Mouse (Mus musculus) neural tube, embryonic 11.5 days (tissue): ENCODE measurements at regions not wholly inside any gene's neighbourhood (a gene's known extent, or its start where the extent isn't known, plus 50 kb on each side); places are given as distances from the start of the nearest gene placed in this dataset.

Source experiments
- ATAC-seq: fragments of 200-750 bp; cut with Nextera tagmentation; 2 replicates; pipeline ENCODE4 v1.8.0; 2017; ENCODE audit warnings: moderate number of reproducible peaks, mild to moderate bottlenecking, moderate TSS enrichment, moderate library complexity; ENCODE audit not compliant: insufficient read depth, low FRiP score, low TSS enrichment
- DNase-seq: peaks from one replicate; pipeline ENCODE4 v3.0.0-alpha.2; 2015; ENCODE audit warnings: low spot score
- H3K27ac ChIP-seq: fragments of 300-500 bp; sonication (generic); 2 replicates; pipeline ENCODE4 v1.5.1; 2014; ENCODE audit warnings: low read depth, mild to moderate bottlenecking, low read length
- H3K27me3 ChIP-seq: fragments of 300-500 bp; sonication (generic); 2 replicates; pipeline ENCODE4 v1.6.1; 2014; ENCODE audit warnings: mild to moderate bottlenecking, low read length, mixed read lengths; ENCODE audit not compliant: control insufficient read depth, insufficient read depth
- H3K36me3 ChIP-seq: fragments of 300-500 bp; sonication (generic); 2 replicates; pipeline ENCODE4 v1.6.1; 2014; ENCODE audit warnings: mild to moderate bottlenecking, low read length, moderate library complexity, mixed read lengths; ENCODE audit not compliant: control insufficient read depth, insufficient read depth
- H3K4me1 ChIP-seq: fragments of 300-500 bp; sonication (generic); 2 replicates; pipeline ENCODE4 v1.6.1; 2014; ENCODE audit warnings: low read length, mixed read lengths; ENCODE audit not compliant: control insufficient read depth, insufficient read depth
- H3K4me2 ChIP-seq: fragments of 300-500 bp; sonication (generic); 2 replicates; pipeline ENCODE4 v1.6.1; 2014; ENCODE audit warnings: low read depth, mild to moderate bottlenecking, moderate library complexity
- H3K4me3 ChIP-seq: fragments of 300-500 bp; sonication (generic); 2 replicates; pipeline ENCODE4 v1.5.1; 2014; ENCODE audit warnings: low read depth, low read length
- H3K9ac ChIP-seq: fragments of 300-500 bp; sonication (generic); 2 replicates; pipeline ENCODE4 v1.6.1; 2014; ENCODE audit warnings: mild to moderate bottlenecking, low read length
- H3K9me3 ChIP-seq: fragments of 300-500 bp; sonication (generic); 2 replicates; pipeline ENCODE4 v1.6.1; 2016; ENCODE audit warnings: low read length; ENCODE audit not compliant: control insufficient read depth
- WGBS: fragments of 180-500 bp; shearing (Covaris S2); extraction: QIAGEN DNeasy Blood & Tissue Kit; methylation state at CpG from one replicate; pipeline ENCODE4 v1.1.7; 2014; 5-methylcytosine and 5-hydroxymethylcytosine counted together

DNA sequence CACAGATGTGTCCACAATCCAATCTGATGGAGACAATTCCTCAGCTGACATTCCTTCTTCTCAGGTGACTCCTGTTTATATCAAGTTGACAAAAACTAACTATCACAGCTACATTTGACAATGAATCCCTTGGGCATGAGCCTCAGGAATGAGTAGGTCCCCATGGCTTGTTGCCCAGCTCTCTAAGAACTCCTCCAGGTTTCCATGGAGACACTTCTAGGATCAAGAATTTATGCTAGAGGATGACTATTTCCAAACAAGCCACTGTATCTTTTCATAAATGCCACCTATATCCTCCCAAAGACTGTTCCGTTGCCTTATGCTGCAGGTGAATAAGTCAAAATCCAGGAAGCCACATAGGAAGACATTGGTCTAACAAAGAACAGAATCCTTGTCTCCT is 104.3 kb downstream of the Ddx1 start:
- H3K9ac ChIP-seq, result no peak overlapping the region

DNA sequence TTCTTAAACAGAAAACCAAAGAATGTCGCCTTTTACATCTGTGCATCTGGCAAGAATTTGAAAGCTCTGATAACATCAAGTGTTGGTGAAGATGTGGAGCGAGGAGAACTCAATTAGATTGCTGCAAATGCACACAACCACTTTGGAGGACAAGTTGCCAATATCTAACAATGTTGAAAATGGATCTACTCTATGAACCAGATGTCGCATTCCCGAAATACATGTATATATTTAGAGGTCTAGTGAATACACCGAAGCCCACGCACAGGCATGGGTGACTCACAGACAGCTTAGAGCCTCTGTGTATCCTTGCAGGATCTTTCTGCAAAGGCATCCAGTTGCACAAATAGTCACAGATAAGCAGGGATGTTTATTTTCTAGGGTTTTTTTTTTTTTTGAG is 108.4 kb downstream of the Ddx1 start:
- no peak overlapping the region for H3K4me2 ChIP-seq
- no peaks in the 10 kb centered on the region for H3K36me3 ChIP-seq
- no peaks in the 10 kb centered on the region for H3K27me3 ChIP-seq
- 91% methylated on average over 6 of the region's 6 CpGs for WGBS
- no peaks in the 10 kb centered on the region for H3K9me3 ChIP-seq
- H3K9ac ChIP-seq, result no peak overlapping the region
- no peak overlapping the region for H3K4me3 ChIP-seq
- H3K4me1 ChIP-seq, result no peaks in the 10 kb centered on the region
- H3K27ac ChIP-seq, result no peak overlapping the region
- DNase-seq, result no peak
- no peak for ATAC-seq

More for the DNA sequence above, 104.3 kb downstream of the Ddx1 start:
- Histone ChIP-seq H3K4me2 (no peak overlapping the region), H3K36me3 (no peaks in the 10 kb centered on the region), H3K4me1 (no peaks in the 10 kb centered on the region), H3K27me3 (no peaks in the 10 kb centered on the region), H3K9me3 (no peaks in the 10 kb centered on the region), H3K4me3 (no peak overlapping the region), H3K27ac (no peak overlapping the region)
- 100% methylated on average over 1 of the region's 1 CpGs for WGBS
- ATAC-seq (no peak), DNase-seq (no peak)

DNA sequence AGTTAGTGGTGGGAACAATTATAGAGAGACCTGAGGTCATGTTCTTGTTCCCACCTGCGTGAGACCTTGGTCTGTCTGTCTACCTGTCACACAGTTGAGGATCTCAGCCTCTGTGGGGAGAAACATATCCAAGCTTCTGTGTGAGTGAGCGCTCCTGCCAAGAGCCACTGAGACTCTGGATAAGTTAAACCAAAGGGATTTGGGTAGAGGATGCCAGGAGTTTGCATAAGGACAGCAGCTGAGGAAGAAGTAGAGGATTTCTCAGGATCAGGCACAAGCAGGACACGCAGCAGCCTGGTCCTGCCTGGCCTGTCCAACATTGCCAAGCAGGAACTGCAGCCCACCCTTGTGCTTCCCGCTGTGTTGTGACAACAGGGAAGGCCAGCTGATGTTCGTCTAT is 109.8 kb downstream of the Ddx1 start:
- 78% methylated on average over 5 of the region's 5 CpGs for WGBS
- no peak overlapping the region for H3K4me2 ChIP-seq
- ATAC-seq, result no peak
- H3K36me3 ChIP-seq, result no peaks in the 10 kb centered on the region
- no peaks in the 10 kb centered on the region for H3K27me3 ChIP-seq
- no peaks in the 10 kb centered on the region for H3K9me3 ChIP-seq
- no peak for DNase-seq
- H3K4me1 ChIP-seq, result no peaks in the 10 kb centered on the region
- H3K9ac ChIP-seq, result no peak overlapping the region
- H3K27ac ChIP-seq, result no peak overlapping the region
- no peak overlapping the region for H3K4me3 ChIP-seq

DNA sequence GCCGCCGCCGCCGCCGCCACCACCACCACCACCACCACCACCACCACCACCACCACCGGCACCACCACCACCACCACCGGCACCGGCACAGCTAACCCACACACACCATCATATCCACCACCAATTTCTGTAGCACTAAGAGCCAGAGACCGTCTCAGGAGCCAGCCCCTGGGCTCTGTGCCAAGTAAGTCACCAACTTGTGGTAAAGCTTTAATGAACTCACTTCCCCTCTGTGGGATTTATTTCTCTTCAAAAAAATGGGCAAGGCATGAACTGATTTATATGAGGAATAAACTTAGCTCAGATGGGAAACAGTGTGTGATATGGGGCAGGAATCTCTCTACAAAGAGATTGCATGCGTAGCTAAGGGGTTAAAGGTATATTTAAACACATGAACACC is 114.8 kb downstream of the Ddx1 start:
- WGBS, result 95% methylated on average over 3 of the region's 10 CpGs
- H3K27ac ChIP-seq, result no peak overlapping the region
- no peaks in the 10 kb centered on the region for H3K36me3 ChIP-seq
- DNase-seq (no peak), ATAC-seq (no peak)
- H3K27me3 ChIP-seq, result no peaks in the 10 kb centered on the region
- H3K4me2 ChIP-seq, result no peak overlapping the region
- no peak overlapping the region for H3K4me3 ChIP-seq
- no peaks in the 10 kb centered on the region for H3K4me1 ChIP-seq
- H3K9me3 ChIP-seq, result no peaks in the 10 kb centered on the region
- no peak overlapping the region for H3K9ac ChIP-seq

DNA sequence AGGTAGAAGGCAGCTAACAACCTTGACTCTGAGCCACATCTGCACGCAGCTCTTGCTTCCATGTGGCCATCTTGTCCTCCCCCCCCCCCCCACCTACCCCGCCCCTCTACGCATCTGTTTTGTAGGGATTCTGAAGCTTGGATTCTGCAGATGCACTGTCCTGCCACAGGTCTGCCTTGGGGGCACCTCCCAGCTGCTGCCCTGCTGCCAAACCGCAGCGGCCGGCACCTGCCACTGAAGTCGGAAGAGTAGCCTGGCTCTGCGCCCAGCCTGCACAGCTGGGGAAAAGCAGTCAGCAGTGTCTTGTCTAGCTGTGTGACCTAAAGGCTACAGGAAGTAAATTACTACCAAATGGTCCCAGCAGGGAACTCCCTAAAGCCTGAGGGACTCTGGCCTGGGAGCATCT is 119.3 kb downstream of the Ddx1 start:
- ATAC-seq (no peak), DNase-seq (peak; percentile 28)
- no peaks in the 10 kb centered on the region for H3K9me3 ChIP-seq
- H3K4me3 ChIP-seq, result no peak overlapping the region
- no peak overlapping the region for H3K9ac ChIP-seq
- no peaks in the 10 kb centered on the region; the same call in 1 of the 2 replicates for H3K4me1 ChIP-seq
- no peak overlapping the region for H3K27ac ChIP-seq
- H3K4me2 ChIP-seq, result no peak overlapping the region
- 48% methylated on average over 8 of the region's 8 CpGs for WGBS
- H3K27me3 ChIP-seq, result no peaks in the 10 kb centered on the region
- no peaks in the 10 kb centered on the region for H3K36me3 ChIP-seq

DNA sequence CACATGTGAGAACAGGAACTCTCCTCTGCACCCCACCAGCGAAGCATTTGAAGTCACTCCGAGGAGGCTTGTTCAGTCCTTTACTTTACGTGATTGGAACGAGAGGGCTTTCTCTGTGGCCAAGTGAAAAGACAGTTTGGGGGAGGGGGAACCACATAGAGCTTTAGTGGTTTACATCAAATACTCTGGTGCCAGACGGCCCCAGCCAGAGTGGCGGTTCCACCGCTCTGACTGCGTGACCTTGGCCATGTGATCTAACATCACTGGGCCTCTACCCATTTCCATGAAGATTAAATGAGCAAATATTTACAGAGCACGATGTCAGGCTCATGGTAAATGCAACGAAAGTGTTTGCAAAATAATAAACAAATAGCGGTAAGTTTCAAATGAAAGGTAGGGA is 121.6 kb downstream of the Ddx1 start:
- Histone ChIP-seq H3K27me3 (no peaks in the 10 kb centered on the region), H3K27ac (no peak overlapping the region), H3K4me2 (no peak overlapping the region), H3K4me1 (no peaks in the 10 kb centered on the region; the same call in 1 of the 2 replicates), H3K36me3 (no peaks in the 10 kb centered on the region), H3K9me3 (no peaks in the 10 kb centered on the region), H3K9ac (no peak overlapping the region), H3K4me3 (no peak overlapping the region)
- ATAC-seq (no peak), DNase-seq (no peak)
- 77% methylated on average over 11 of the region's 11 CpGs for WGBS

DNA sequence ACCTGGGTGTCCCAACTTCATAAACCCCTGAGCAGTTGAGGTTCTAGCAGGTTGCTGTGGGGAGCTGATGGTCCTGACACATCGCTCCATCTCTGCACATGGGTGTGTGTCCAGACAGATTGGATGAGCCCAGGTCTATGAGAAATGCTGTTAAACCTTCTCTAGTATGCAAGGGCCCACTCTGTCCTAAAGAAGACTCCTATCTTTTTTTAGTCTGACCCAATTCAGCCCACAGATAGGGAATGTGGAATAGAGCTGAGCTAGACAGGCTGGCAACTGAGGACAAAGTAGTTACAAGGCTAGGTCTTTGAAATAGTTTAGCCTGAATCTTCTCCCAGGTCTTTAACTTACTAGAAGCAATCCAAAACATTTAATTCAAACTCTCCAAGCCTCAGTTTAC is 124.0 kb downstream of the Ddx1 start:
- no peak overlapping the region for H3K4me3 ChIP-seq
- no peak overlapping the region for H3K4me2 ChIP-seq
- 88% methylated on average over 1 of the region's 1 CpGs for WGBS
- no peaks in the 10 kb centered on the region for H3K36me3 ChIP-seq
- H3K27ac ChIP-seq, result no peak overlapping the region
- H3K27me3 ChIP-seq, result no peaks in the 10 kb centered on the region
- ATAC-seq (no peak), DNase-seq (no peak)
- no peaks in the 10 kb centered on the region for H3K9me3 ChIP-seq
- H3K4me1 ChIP-seq, result peaks cover 4% of the 10 kb centered on the region
- no peak overlapping the region for H3K9ac ChIP-seq

DNA sequence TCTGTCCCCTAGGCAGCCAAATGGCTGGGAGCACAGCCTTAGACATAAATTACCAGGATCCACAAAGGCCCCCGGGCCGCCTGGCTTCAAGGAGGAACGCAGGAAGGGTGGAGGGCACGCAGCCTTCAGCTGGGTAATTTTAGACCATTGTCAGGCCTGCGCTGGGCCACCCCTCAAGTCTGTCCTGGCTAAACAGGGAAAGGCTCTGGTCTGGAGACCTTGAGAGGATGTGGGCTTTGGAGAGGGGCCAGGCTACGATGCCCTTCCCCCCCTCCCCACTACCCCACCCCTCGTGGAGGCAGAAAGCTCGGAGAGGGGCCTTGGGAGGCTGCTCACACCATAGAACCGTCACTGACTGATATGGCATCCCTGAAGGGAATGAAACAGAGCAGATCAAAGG is 126.7 kb downstream of the Ddx1 start:
- H3K9ac ChIP-seq, result no peak overlapping the region
- DNase-seq (no peak), ATAC-seq (no peak)
- H3K27me3 ChIP-seq, result no peaks in the 10 kb centered on the region
- H3K36me3 ChIP-seq, result no peaks in the 10 kb centered on the region
- 18% methylated on average over 9 of the region's 9 CpGs for WGBS
- H3K4me2 ChIP-seq, result no peak overlapping the region
- no peak overlapping the region for H3K4me3 ChIP-seq
- no peak overlapping the region for H3K27ac ChIP-seq
- peaks cover 4% of the 10 kb centered on the region for H3K4me1 ChIP-seq
- no peaks in the 10 kb centered on the region for H3K9me3 ChIP-seq

DNA sequence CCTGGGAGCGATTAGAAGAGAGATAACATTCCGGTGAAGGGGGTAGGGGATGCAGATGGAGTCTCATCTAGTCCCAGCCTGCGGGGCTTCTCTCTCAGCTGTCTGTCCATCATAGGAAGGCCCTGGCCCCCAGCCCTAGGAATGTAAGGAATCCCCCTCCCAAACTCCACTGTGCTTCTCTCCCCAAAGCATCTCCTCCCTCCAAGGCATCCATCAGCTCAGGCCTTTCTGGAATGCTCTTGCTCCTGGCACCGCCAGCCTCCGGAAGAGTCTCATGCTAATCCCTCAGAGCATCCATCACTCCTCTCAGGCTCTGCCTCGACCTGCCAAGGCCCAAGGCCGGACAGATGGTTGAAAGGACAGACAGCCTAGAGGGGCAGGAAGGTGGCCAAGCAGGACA is 128.4 kb downstream of the Ddx1 start:
- no peaks in the 10 kb centered on the region for H3K9me3 ChIP-seq
- ATAC-seq (no peak), DNase-seq (no peak)
- no peak overlapping the region for H3K4me3 ChIP-seq
- H3K36me3 ChIP-seq, result no peaks in the 10 kb centered on the region
- no peaks in the 10 kb centered on the region for H3K27me3 ChIP-seq
- no peak overlapping the region for H3K9ac ChIP-seq
- H3K4me2 ChIP-seq, result no peak overlapping the region
- no peak overlapping the region for H3K27ac ChIP-seq
- 53% methylated on average over 7 of the region's 7 CpGs for WGBS
- peaks cover 4% of the 10 kb centered on the region for H3K4me1 ChIP-seq
